Mouse (Mus musculus) ZHBTc4 (cell line): Measurements from ENCODE around the gene Ssxb2.
"Not testable (repeated sequence)": the region's sequence is repeated elsewhere in the genome, so short reads cannot be mapped to it uniquely, and the experiment has no call there.

Experiments used
- DNase-seq: peaks from one replicate; pipeline ENCODE4 v3.0.0-alpha.2; 2011; ENCODE audit warnings: low read depth, low spot score

Gene Ssxb2

GRCm38 (mm10) chrX:8461626-8462025, at the start of gene Ssxb2:
Gene Ssxb2, minus strand, starts transcription at chrX:8461726.
- not testable (repeated sequence) for DNase-seq

- not testable (repeated sequence) for DNase-seq
Measured at GRCm38 (mm10) chrX:8413005-8413404, 48.5 kb downstream of the Ssxb2 start, which contains the start of gene Ssxb1. Gene Ssxb1, plus strand, starts transcription at chrX:8413305.
